Comparison of ENCODE assay signal across 10 mouse cellular contexts in the genomic region with DNA sequence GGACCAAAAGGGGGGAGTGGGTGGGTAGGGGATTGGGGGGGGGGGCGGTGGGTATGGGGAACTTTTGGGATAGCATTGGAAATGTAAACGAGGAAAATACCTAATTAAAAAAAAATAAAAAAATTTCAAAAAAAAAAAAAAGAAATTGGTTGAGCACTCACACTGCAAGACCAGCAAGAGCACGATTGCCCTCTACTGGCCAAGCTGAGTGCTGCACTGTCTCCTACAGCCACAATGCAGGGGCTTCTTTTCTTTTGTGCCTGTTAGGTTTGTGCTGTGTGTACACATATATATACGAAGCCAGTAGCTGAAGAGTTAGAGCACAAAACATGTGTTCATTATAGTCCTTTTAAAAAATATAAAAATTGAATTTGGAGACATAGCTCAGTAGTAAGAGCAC. TPM values are rescaled to one million over a fixed set of nuclear protein-coding genes. Genes with fewer than 3 reads are reported as not detected.
DNase-seq lines count a peak whose midpoint lies in the region; ATAC-seq and TF ChIP-seq lines count a peak whose summit lies in the region.
"Had no signal": no experiment of that assay in that cellular context is flagged by ENCODE, and none has a peak within 500 bp of the region (broad histone marks: within the 10 kb centered on the region; RNA-seq: fewer than 3 reads in every experiment).

No protein-coding gene starts in this region.

- WGBS in heart, embryonic 10.5 days, result 18% methylated on average over 4 of the region's 4 CpGs
- 28% methylated on average over 4 of the region's 4 CpGs for WGBS in neural tube, embryonic 15.5 days
- 21% methylated on average over 4 of the region's 4 CpGs for WGBS in midbrain, postnatal 0 days

- H3K36me3 ChIP-seq in heart, embryonic 10.5 days, result no peaks in the 10 kb centered on the region
- H3K36me3 ChIP-seq in neural tube, embryonic 15.5 days, result no peaks in the 10 kb centered on the region
- H3K36me3 ChIP-seq in midbrain, postnatal 0 days (ENCODE audit: insufficient read depth, low read length), result no peaks in the 10 kb centered on the region
- H3K36me3 ChIP-seq: midbrain, embryonic 12.5 days had no signal

- no peaks in the 10 kb centered on the region for H3K4me1 ChIP-seq in heart, embryonic 10.5 days
- H3K4me1 ChIP-seq in neural tube, embryonic 15.5 days, result no peaks in the 10 kb centered on the region
- no peaks in the 10 kb centered on the region for H3K4me1 ChIP-seq in midbrain, postnatal 0 days (ENCODE audit: insufficient read depth, low read length)
- H3K4me1 ChIP-seq: midbrain, embryonic 12.5 days had no signal

- peak; percentile 68 for TF ChIP-seq CTCF in midbrain, postnatal 0 days (IDR thresholded peaks at IDR 0.05)

- H3K4me3 ChIP-seq in heart, embryonic 10.5 days, result no peak overlapping the region
- H3K4me3 ChIP-seq in neural tube, embryonic 15.5 days (replicated peaks), result no peak overlapping the region
- no peak overlapping the region for H3K4me3 ChIP-seq in midbrain, postnatal 0 days (ENCODE audit: low read depth, low read length)
- H3K4me3 ChIP-seq: midbrain, embryonic 12.5 days had no signal

- H3K27me3 ChIP-seq in heart, embryonic 10.5 days (ENCODE audit: insufficient read depth, poor library complexity, severe bottlenecking), result no peaks in the 10 kb centered on the region
- no peaks in the 10 kb centered on the region for H3K27me3 ChIP-seq in neural tube, embryonic 15.5 days (replicated peaks)
- H3K27me3 ChIP-seq in midbrain, postnatal 0 days (ENCODE audit: insufficient read depth, low read length), result no peaks in the 10 kb centered on the region
- H3K27me3 ChIP-seq: midbrain, embryonic 12.5 days had no signal

- no peaks in the 10 kb centered on the region; the same call in 1 of the 2 replicates for H3K9me3 ChIP-seq in heart, embryonic 10.5 days
- H3K9me3 ChIP-seq in neural tube, embryonic 15.5 days (replicated peaks), result no peaks in the 10 kb centered on the region
- no peaks in the 10 kb centered on the region for H3K9me3 ChIP-seq in midbrain, postnatal 0 days (ENCODE audit: low read length)
- H3K9me3 ChIP-seq: midbrain, embryonic 12.5 days had no signal

- DNase-seq in heart, adult 11 months, result peak; percentile 72
- no peak for DNase-seq in heart, embryonic 10.5 days (ENCODE audit: low spot score)
- peak; percentile 27 for DNase-seq in neural tube, embryonic 10.5 days (ENCODE audit: extremely low spot score, low spot score)
- DNase-seq in adrenal gland, postnatal 25 days, result peak; percentile 13
- peak; percentile 8 for DNase-seq in induced T-regulatory cell, adult 2 months (ENCODE audit: low read depth)
- peak; percentile 38 for DNase-seq in midbrain, postnatal 0 days (ENCODE audit: low spot score)
- DNase-seq in thymus, postnatal 25 days, result no peak

- H3K9ac ChIP-seq in neural tube, embryonic 15.5 days (replicated peaks), result no peak overlapping the region
- no peak overlapping the region for H3K9ac ChIP-seq in midbrain, postnatal 0 days (replicated peaks; ENCODE audit: low read length, poor library complexity, severe bottlenecking)
- H3K9ac ChIP-seq: midbrain, embryonic 12.5 days had no signal

- H3K27ac ChIP-seq in heart, embryonic 10.5 days, result no peak overlapping the region
- no peak overlapping the region for H3K27ac ChIP-seq in neural tube, embryonic 15.5 days (replicated peaks)
- no peak overlapping the region for H3K27ac ChIP-seq in midbrain, postnatal 0 days (ENCODE audit: low read depth, low read length)
- H3K27ac ChIP-seq: midbrain, embryonic 12.5 days had no signal

- no peak overlapping the region for H3K4me2 ChIP-seq in neural tube, embryonic 15.5 days
- H3K4me2 ChIP-seq in midbrain, postnatal 0 days (ENCODE audit: low read depth, low read length, poor library complexity, severe bottlenecking), result no peak overlapping the region
- H3K4me2 ChIP-seq: midbrain, embryonic 12.5 days had no signal

- no peak for ATAC-seq in neural tube, embryonic 15.5 days (ENCODE audit: low FRiP score)
- ATAC-seq in midbrain, postnatal 0 days (ENCODE audit: low FRiP score), result no peak

RNA-seq across cellular contexts. Expression of a gene that starts 55.6 kb away (rescaled TPM):
- not detected in 2 replicates for polyA plus RNA-seq in heart, embryonic 10.5 days (2016; fragmentation: Nextera tagmentation; extraction: Ambion mirVana)
- polyA plus RNA-seq in neural tube, embryonic 15.5 days (2015; fragmentation: Nextera tagmentation; extraction: Ambion mirVana), result not detected in 2 replicates
- not detected in 2 replicates for total RNA-seq in adrenal gland, postnatal 25 days (2021)
- total RNA-seq in midbrain, postnatal 0 days (2014; rRNA removed), result not detected in 2 replicates
- polyA plus RNA-seq in midbrain, postnatal 0 days (2015; fragmentation: Nextera tagmentation; extraction: Ambion mirVana), result not detected in 2 replicates
- polyA plus RNA-seq: heart, embryonic 16.5 days; midbrain, embryonic 12.5 days had no signal

Comparison
In these comparisons a context has a peak if more than half of its experiments do, and no peak if none do; other contexts are left out.
1. DNase-seq: peak in heart, adult 11 months (single experiment), neural tube, embryonic 10.5 days (single experiment), adrenal gland, postnatal 25 days (single experiment), induced T-regulatory cell, adult 2 months (single experiment) and midbrain, postnatal 0 days (single experiment); none in heart, embryonic 10.5 days (single experiment) and thymus, postnatal 25 days (single experiment).